Mouse (Mus musculus): ENCODE measurements around the gene Nkx2-3. TPM values are rescaled to one million over a fixed set of nuclear protein-coding genes. Genes with fewer than 3 reads are reported as not detected.

Nkx2-3 gene
- 1.3 and 1.4 TPM in 2 replicates for polyA plus RNA-seq (2012; rRNA removed)

DNA sequence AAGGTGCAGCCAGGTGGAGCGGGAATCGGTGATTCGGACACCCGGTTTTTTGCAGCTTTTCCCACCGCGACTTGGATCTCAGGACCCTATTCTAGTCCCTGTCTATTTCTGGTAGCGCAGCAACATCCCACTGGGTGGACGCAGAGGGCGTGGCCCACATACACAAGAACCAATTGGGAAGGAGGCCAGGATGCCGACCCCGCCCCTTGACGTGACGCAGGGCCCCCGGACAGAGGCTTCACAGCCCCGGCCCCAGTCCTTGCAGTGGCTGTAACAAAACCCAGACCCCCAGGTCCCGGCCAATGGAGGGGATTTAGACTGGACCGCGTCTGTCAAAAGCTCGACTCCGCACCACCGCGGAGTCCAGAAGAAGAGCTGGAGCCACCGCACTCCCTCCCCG is at the start of gene Nkx2-3:
Gene Nkx2-3 (plus strand): TSS at position 275 of the 400 bp plus-strand sequence.

Other genes starting within 250 kb of the Nkx2-3 start
- gene Hpse2, start 224.0 kb upstream of the Nkx2-3 start, polyA plus RNA-seq (2012; rRNA removed): 0.82 and 2.3 TPM in 2 replicates
- gene Cnnm1, start 171.9 kb upstream of the Nkx2-3 start, polyA plus RNA-seq (2012; rRNA removed): 0.46 and 0.49 TPM in 2 replicates
- gene Got1, start 87.7 kb upstream of the Nkx2-3 start, polyA plus RNA-seq (2012; rRNA removed): 36.1 and 42.2 TPM in 2 replicates
- gene Slc25a28, start 62.6 kb downstream of the Nkx2-3 start, polyA plus RNA-seq (2012; rRNA removed): 61.4 and 73.0 TPM in 2 replicates
- gene Entpd7, start 77.3 kb downstream of the Nkx2-3 start, polyA plus RNA-seq (2012; rRNA removed): 7.8 and 9.4 TPM in 2 replicates
- gene Cutc, start 140.7 kb downstream of the Nkx2-3 start, polyA plus RNA-seq (2012; rRNA removed): 8.4 and 8.8 TPM in 2 replicates
- 16.1 and 16.3 TPM in 2 replicates for gene Cox15, start 140.7 kb downstream of the Nkx2-3 start, polyA plus RNA-seq (2012; rRNA removed)
- gene Abcc2, start 169.9 kb downstream of the Nkx2-3 start, polyA plus RNA-seq (2012; rRNA removed): 0.42 and 0.68 TPM in 2 replicates

Measured in central nervous system, embryonic 11.5 days (tissue).